Mouse (Mus musculus) lung, embryonic 14.5 days (tissue): Measurements from ENCODE around the gene N4bp2l2. TPM values are rescaled to one million over a fixed set of nuclear protein-coding genes. Genes with fewer than 3 reads are reported as not detected.
A peak's percentile ranks its signal among the peaks of the same experiment; 100 is the strongest.

Experiments
- ATAC-seq: fragments of 200-750 bp; cut with Nextera tagmentation; 2 replicates; pipeline ENCODE4 v1.8.0; 2017; ENCODE audit warnings: mild to moderate bottlenecking, moderate TSS enrichment, moderate library complexity; ENCODE audit not compliant: insufficient read depth
- DNase-seq: peaks from one replicate; pipeline ENCODE4 v3.0.0-alpha.2; 2015
- H3K27ac ChIP-seq: fragments of 300-500 bp; sonication (generic); 2 replicates; pipeline ENCODE4 v1.5.1; 2014; ENCODE audit warnings: low read depth, mild to moderate bottlenecking, moderate library complexity
- H3K27me3 ChIP-seq: fragments of 300-500 bp; sonication (generic); 2 replicates; pipeline ENCODE4 v1.6.1; 2014; ENCODE audit warnings: low read length, control low read depth; ENCODE audit not compliant: insufficient read depth
- H3K36me3 ChIP-seq: fragments of 300-500 bp; sonication (generic); 2 replicates; pipeline ENCODE4 v1.6.1; 2014; ENCODE audit warnings: control low read depth; ENCODE audit not compliant: insufficient read depth
- H3K4me1 ChIP-seq: fragments of 300-500 bp; sonication (generic); 2 replicates; pipeline ENCODE4 v1.6.1; 2014; ENCODE audit warnings: antibody characterized with exemption, control low read depth; ENCODE audit not compliant: insufficient read depth
- H3K4me2 ChIP-seq: fragments of 300-500 bp; sonication (generic); 2 replicates; pipeline ENCODE4 v1.6.1; 2014; ENCODE audit warnings: mild to moderate bottlenecking
- H3K4me3 ChIP-seq: fragments of 300-500 bp; sonication (generic); 2 replicates; pipeline ENCODE4 v1.5.1; 2014; ENCODE audit warnings: low read depth, low read length
- H3K9ac ChIP-seq: fragments of 300-500 bp; sonication (generic); 2 replicates; pipeline ENCODE4 v1.6.1; 2014
- H3K9me3 ChIP-seq: fragments of 300-500 bp; sonication (generic); 2 replicates; pipeline ENCODE4 v1.6.1; 2016; ENCODE audit warnings: low read depth, low read length, control low read depth
- CTCF ChIP-seq: IDR thresholded peaks from 2 replicates; pipeline ENCODE4 v1.5.1; 2016; ENCODE audit warnings: antibody characterized with exemption, low read depth
- WGBS: fragments of 180-500 bp; shearing (Covaris S2); extraction: QIAGEN DNeasy Blood & Tissue Kit; methylation state at CpG from one replicate; pipeline ENCODE4 v1.1.7; 2014; 5-methylcytosine and 5-hydroxymethylcytosine counted together
- polyA plus RNA-seq: library from polyadenylated mRNA; unstranded; fragments of >200 nt; fragmentation: Nextera tagmentation; extraction: Ambion mirVana; gene quantifications from 2 replicates; pipeline ENCODE4 v1.2.1, GENCODE M21; 2014

N4bp2l2 gene
- polyA plus RNA-seq, 1 experiment from 2014 or later, result 40.1 TPM

- Histone ChIP-seq H3K9me3 (no peaks in the 10 kb centered on the region), H3K36me3 (no peaks in the 10 kb centered on the region), H3K4me3 (peak overlapping the region; percentile 93), H3K27ac (no peak overlapping the region), H3K27me3 (no peaks in the 10 kb centered on the region), H3K9ac (peak overlapping the region; percentile 97), H3K4me1 (peaks cover 15% of the 10 kb centered on the region; the same call in 1 of the 2 replicates), H3K4me2 (peak overlapping the region; percentile 68)
- ATAC-seq (no peak), DNase-seq (peak; percentile 28)
- TF ChIP-seq CTCF, result no peak
- WGBS, result 47% methylated on average over 6 of the region's 6 CpGs
These were observed 8.9 kb upstream of the N4bp2l2 start for GRCm38 (mm10) chr5:150674866-150675265.

DNA sequence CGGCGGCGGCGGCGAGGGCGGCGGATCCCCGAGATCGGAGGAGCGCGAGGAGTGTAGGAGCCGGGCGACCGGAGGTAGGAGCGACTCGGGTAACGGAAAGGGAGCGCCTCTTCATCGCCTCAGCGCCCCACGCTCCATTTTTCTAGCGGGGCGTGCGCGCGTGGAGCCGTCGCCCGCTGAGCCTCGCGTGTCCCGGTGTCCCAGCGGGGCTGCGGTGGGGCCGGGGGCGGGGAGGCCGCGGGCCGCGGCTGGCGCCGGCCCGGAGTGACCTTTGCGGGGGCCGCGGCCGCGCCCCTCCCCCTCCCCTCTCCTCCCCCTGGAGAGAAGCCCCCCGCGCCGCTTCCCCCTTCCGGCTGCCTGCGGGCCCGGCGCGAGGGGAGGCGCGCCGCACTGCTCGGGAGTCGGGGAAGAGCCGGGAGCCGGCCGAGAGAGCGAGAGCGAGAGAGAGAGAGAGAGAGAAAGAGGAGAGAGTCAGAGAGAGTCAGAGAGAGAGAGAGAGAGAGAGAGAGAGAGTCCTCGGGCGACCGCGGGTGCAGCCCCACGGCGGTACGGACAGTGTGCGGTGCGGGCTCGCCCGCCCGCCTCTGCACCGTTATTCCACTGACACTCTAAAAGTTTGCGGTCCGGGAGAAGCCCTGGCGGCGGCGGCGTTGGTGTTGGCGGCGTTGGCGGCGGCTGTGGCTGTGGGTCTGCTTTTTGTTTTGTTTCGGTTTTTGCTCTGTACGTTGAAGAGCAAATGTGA, 8.1 kb upstream of the N4bp2l2 start:
- DNase-seq (peak; percentile 59), ATAC-seq (peak; percentile 56)
- Histone ChIP-seq H3K27me3 (no peaks in the 10 kb centered on the region), H3K4me2 (peak overlapping the region; percentile 68), H3K9me3 (no peaks in the 10 kb centered on the region), H3K9ac (peak overlapping the region; percentile 97), H3K36me3 (no peaks in the 10 kb centered on the region), H3K4me1 (peaks cover 15% of the 10 kb centered on the region; the same call in 1 of the 2 replicates), H3K27ac (peak overlapping the region; percentile 96), H3K4me3 (peak overlapping the region; percentile 93)
- TF ChIP-seq CTCF, result no peak
- WGBS, result under 1% methylated on average over 74 of the region's 91 CpGs

- peak; percentile 99 for DNase-seq
- Histone ChIP-seq H3K4me3 (peak within 1 kb of the TSS; percentile 93), H3K27me3 (no peaks in the 10 kb centered on the region), H3K36me3 (no peaks in the 10 kb centered on the region), H3K4me1 (peaks cover 15% of the 10 kb centered on the region; the same call in 1 of the 2 replicates), H3K4me2 (peak within 1 kb of the TSS; percentile 68), H3K9ac (peak within 1 kb of the TSS; percentile 97), H3K27ac (peak within 1 kb of the TSS; percentile 96), H3K9me3 (no peaks in the 10 kb centered on the region)
- peak; percentile 98 for ATAC-seq
- peak; percentile 72 for TF ChIP-seq CTCF
- 14% methylated on average over 45 of the region's 49 CpGs for WGBS
These were observed 7.3 kb upstream of the N4bp2l2 start, which contains the start of gene Pds5b for GRCm38 (mm10) chr5:150673153-150673835. TSS of gene Pds5b (plus strand) at chr5:150673739.

- H3K27me3 ChIP-seq, result no peaks in the 10 kb centered on the region
- peaks cover 15% of the 10 kb centered on the region; the same call in 1 of the 2 replicates for H3K4me1 ChIP-seq
- no peak overlapping the region for H3K9ac ChIP-seq
- DNase-seq (no peak), ATAC-seq (no peak)
- no peak overlapping the region for H3K4me2 ChIP-seq
- H3K27ac ChIP-seq, result no peak overlapping the region
- WGBS, result 89% methylated on average over 7 of the region's 7 CpGs
- no peak for TF ChIP-seq CTCF
- H3K9me3 ChIP-seq, result no peaks in the 10 kb centered on the region
- H3K4me3 ChIP-seq, result no peak overlapping the region
- H3K36me3 ChIP-seq, result no peaks in the 10 kb centered on the region
These were observed 6.4 kb upstream of the N4bp2l2 start for GRCm38 (mm10) chr5:150672343-150672742.

DNA sequence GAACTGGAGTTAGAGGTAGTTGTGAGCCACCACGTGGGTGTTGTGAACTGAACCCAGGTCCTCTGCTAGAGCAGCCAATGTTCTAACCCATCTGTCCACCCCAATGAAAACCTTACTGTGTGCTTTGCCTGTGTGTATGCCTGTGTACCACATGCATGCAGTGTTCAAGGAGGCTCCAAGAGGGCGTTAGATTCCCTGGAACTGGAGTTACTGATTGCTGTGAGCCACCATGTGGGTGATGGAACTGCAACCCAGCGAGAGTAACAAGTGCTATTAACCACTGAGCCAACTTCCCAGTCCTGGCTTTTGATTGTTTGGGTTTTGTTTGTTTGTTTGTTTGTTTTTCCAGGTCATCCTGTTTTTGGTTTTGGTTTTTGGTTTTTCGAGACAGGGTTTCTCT, 2.7 kb upstream of the N4bp2l2 start:
- DNase-seq (no peak), ATAC-seq (no peak)
- TF ChIP-seq CTCF, result no peak
- WGBS, result 61% methylated on average over 4 of the region's 4 CpGs
- no peak overlapping the region for H3K27ac ChIP-seq
- H3K4me3 ChIP-seq, result no peak overlapping the region
- H3K4me2 ChIP-seq, result no peak overlapping the region
- no peaks in the 10 kb centered on the region for H3K9me3 ChIP-seq
- H3K9ac ChIP-seq, result no peak overlapping the region
- no peaks in the 10 kb centered on the region for H3K27me3 ChIP-seq
- no peaks in the 10 kb centered on the region for H3K36me3 ChIP-seq
- H3K4me1 ChIP-seq, result no peaks in the 10 kb centered on the region

DNA sequence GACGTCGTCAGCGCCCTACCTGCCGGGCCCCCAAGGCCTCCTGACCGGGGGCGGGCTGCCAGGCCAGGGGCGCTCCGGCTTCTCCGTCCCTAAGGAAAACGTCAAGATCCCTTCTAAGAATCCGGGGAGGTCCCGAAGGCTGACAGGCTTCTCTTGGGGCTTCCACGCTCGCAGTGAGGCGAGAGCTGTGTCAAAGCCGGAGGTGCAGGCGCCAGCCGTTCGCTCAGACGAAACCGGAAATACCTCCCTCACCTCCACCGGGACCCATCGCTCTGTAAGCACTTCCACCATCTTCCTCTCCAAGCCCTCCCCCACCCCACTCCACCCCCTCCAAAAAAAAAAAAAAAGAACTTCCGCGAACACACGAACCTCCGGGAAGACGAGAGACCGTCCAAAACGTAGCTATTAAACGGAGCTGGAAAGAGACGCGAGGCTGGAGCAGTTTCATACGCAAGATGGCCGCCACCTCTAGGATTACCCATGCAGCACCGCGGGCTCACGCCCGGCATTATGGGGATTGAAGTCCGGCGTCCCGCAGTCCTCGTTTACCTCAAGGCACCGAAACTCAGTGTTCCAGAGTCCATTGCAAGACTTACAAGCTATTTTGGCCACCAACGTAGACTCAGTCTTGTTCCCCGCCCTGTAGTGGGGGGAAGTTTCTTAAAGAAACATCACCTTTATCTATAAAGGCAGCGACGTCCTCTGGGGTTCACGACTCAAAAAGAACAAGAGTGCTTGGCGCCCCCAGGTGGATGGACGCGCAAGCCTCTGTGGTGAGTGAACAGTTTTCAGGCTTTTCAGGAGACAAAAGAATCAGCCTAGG, 640 bp downstream of the N4bp2l2 start:
- H3K4me2 ChIP-seq, result peak overlapping the region; percentile 84
- peak; percentile 99 for ATAC-seq
- under 1% methylated on average over 51 of the region's 52 CpGs for WGBS
- no peaks in the 10 kb centered on the region for H3K9me3 ChIP-seq
- peak overlapping the region; percentile 95 for H3K9ac ChIP-seq
- peaks cover 22% of the 10 kb centered on the region for H3K36me3 ChIP-seq
- peak; percentile 98 for DNase-seq
- no peaks in the 10 kb centered on the region for H3K27me3 ChIP-seq
- peak; percentile 86 for TF ChIP-seq CTCF
- H3K27ac ChIP-seq, result peak overlapping the region; percentile 98
- no peaks in the 10 kb centered on the region for H3K4me1 ChIP-seq
- H3K4me3 ChIP-seq, result peak overlapping the region; percentile 99
